Mouse (Mus musculus): Measurements from ENCODE around the gene Zfp580.
A peak's percentile ranks its signal among the peaks of the same experiment; 100 is the strongest.
"Not testable (repeated sequence)": the region's sequence is repeated elsewhere in the genome, so short reads cannot be mapped to it uniquely, and the experiment has no call there.

Gene Zfp580

DNA sequence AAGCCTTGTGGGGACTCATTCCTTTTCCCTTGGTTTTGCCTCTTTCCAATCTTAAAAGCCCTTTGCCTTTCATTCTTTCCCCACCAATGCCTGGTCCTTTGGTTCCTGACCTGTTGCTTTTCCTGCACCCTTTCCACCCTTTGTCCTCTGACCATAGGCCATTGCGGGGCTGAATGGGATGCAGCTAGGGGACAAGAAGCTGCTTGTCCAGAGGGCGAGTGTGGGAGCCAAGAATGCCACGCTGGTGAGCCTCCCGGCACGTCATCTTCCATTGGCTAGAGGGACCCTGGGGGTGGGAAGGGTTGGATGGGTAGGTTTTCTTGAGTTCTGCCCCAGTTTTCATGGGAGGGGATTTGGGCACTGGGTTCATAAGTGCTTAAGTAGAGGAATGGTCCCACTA, 23.6 kb downstream of the Zfp580 start:
- DNase-seq: no peak

DNA sequence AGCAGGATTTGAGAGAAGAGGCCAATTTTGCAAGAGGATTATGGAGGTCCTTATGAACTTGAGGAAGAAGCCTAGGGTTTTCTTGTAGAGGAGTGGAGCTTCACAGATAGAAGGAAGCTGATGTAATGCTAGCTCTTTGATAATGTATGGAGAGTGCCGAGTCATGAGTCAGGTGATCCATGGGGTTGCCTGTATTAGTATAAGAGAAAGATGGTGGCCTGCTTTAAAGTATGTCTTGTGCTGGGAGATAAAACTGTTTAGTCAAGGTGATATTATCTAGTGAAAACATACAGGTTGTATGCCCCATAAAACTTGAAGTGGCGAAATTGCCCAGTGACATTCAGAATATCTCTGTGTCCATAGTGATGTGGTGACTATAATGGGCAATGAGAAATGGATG, 25.6 kb downstream of the Zfp580 start:
- DNase-seq: no peak

DNA sequence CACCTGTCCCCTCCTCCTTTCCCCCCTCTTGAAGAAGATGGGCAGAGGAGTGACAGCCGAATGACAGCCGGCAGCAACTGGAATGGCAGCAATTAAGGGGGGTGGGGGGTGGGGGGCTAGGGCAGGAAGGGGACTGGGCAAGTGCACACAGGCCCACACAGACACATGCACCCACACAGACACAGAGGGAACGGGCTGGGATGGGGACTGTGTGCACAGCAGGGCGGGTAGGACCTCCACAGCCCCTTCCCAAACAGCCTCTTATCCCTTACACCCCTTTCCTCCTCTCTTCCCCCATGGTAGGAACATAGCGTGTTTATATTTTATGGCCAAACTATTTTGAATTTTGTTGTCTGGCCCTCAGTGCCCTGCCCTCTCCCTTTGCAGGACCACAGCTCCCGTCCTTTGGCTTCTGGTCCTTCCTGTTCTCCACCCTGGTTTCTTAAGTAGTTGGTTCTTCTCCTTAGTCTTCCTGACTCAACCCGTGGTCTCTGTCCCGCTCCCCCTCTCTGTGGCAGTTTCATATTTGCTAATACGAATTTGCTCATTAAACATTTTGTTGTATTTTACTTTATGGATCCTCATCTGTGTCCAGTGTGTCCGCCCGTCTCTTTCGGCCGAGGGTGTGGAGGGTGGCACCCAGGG, 28.1 kb downstream of the Zfp580 start:
- DNase-seq: not testable (repeated sequence)

DNA sequence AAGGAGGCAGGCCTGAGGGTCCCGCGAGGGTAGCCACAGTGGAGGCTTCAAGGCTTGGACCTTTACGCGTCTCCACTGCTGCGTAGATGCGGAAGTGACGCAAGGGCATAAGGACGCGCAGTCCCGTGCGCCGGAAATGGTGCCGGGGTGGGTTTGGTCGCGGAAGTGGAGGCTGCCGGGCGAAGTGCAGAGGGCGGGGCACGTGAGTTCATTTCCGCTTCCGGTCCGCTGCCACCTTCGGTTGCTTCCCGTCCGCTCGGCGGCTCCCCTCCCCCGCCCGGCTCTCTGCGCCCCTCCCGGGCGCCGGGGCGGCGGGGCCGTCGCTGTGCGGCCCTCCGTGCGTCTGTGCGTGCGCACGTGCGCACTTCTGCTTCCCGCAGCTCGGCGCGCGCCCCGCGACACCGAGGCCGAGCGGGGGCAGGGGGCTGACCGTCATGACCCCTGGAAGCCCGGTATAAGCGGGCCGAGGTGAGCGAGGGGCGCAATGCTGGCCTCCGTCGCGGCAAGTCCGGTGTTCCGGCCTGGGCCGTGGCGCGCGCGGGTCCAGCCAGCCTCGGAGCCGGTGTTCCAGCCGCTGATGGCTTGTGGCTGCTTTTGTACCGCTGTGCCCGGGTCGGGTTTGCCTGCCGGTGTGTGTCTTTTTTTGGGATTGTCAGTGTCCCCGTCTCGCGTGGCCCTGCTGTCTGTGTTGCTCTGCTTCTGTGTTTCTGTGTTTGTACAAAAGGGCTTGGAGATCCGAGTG, 28.8 kb downstream of the Zfp580 start, which contains the start of gene Epn1:
Epn1 (plus strand) TSS at position 226 of the 742 bp plus-strand sequence.
- peak; percentile 99 for DNase-seq

DNA sequence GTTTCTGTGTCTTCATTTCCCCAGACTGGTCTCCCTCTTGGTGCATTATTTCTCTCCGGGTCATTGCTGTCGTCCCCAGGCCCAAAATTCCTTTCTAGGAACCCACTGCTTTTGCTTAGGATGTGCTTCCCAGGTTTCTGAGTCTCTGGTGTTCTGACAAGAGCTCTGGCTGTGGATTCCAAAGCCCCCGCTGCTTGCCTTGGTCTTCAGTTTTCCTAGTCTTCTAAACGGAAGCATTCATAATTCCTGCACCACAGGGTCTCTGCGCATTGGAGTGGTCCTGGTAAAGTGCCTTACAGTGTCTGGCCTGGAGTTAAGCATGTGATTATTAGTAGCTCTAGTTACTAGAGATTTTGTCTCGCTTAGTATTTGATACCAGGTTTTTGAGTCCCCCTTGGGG, 29.5 kb downstream of the Zfp580 start:
- DNase-seq: peak; percentile 18

DNA sequence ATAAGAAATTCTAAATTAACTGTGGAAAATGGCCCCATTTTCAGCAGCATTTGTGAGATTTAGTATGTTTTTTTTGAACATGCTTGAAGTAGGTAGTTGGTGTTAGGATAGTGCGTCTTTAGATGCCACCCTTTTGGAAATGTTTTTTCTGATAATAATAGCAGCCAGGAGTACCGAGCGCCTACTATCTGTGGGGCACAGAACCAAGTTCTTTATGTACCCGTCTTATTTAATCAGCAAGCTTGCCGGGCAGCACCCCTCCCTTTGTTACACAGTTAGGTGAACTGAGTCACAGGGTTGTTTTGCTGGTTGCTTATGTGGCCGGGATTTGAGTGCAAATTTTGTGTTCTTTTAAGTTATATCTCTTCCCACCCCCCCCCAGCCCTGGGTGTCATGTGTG, 29.9 kb downstream of the Zfp580 start:
- DNase-seq: no peak

DNA sequence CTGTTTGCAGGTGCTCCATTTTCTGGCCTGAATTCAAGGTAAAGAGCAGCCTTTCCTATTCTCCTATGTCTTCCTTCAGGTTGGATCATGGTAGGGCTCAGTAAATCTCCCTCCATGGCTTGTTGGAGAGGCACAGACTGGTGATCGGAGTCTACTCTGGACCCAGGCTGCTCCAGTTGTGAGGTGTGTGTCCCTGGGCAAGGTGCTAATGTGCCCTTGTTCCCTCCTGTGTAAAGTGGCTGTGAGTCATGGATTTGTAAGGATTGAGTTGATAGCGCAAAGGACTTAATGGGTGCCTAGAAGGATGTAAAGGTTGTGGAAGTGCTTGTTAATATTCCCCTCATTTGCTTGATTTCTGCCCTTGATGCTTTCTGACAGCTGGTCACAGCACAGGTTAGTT, 30.6 kb downstream of the Zfp580 start:
- no peak for DNase-seq

DNA sequence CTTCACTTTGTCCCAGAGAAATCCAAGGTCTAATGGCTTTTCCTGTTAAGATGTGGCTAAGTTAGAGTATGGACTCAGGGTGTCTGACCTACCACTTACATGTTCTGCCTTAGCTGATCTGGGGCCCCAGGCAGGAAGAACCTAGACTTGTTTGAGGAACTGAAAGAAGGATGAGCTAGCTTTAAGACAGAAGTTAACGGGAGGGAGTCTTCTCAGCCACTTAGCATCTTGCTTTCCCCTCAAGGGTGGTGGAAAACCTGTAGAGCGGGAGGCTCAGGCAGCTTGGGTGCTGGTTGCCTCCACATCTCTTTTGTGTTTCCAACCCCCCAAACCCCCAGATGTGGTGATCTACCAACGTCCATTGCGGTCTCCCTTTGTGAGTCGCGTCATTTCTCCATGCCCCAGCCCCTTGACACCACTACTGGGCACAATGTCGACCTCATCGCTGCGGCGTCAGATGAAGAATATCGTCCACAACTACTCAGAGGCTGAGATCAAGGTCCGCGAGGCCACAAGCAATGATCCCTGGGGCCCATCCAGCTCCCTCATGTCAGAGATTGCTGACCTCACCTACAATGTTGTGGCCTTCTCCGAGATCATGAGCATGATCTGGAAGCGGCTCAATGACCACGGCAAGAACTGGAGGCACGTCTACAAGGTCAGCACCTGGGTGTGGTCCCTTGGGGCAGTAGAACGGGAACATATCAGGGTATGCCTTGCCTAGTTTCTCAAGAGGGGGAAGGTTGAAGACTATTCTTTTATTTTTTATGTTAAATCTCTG, 32.2 kb downstream of the Zfp580 start:
- no peak for DNase-seq

DNA sequence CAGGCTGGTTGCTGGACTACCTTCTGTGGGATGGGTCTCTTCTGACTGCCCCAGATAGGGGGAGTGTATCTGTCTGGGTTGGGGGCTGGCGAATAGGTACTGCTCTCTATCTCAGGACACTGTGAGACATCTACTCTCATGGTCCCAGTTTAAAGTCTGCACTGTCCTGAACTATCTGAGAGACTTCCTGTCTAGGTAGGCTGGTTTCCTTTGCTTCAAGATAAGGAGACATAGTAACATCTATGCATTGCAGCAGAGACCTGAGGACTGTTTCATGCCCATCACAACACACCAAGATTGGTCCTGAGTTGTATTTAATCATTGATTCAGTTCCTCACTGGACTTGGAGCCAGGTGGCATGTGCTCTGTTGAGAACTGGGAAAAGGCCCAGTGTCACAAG, 34.2 kb downstream of the Zfp580 start:
- no peak for DNase-seq

DNA sequence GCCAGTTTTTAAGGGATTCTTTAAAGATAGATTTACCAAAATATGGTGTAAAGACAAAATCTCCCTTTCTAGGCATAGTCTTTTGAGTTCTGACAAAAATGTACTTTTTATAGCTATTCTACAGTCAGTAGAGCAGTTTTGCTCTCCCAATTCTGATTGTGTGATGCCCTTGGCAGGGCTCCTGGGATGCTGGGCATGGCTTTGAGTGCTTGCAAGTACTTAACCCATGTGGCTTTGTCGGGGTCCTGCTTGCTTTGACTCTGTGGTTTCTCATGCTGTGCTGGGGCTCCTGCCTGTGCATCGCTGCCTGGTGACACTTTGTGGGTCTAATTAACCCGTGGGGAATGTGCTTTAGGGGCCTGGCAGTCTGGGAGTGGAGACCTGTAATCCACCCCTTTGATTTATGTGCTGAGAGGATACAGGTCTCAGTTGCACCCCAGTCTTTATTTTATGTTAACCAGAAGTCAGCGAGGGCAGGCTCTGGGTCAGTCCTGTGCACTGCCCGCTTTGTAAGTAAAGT, 35.6 kb downstream of the Zfp580 start:
- DNase-seq: no peak

DNA sequence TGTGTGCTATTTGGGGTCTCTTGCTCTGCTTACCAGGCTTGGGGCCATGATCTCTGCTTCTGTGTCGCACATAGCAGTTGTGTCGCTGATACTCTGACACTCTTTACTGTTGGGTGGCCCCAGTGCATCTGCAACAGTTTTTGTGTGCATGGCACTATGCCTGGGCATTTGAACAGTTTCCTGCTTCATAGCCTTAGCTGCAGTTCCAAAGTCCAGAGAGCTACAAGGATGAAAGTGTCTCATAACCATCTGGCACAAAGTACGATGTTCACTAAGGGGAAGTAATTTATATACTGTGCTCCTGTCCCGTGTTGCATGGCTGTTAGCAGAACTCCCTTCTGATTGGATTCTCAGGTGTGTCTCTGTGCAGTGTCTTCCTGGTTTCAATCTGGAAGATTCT, 36.5 kb downstream of the Zfp580 start:
- DNase-seq: no peak

DNA sequence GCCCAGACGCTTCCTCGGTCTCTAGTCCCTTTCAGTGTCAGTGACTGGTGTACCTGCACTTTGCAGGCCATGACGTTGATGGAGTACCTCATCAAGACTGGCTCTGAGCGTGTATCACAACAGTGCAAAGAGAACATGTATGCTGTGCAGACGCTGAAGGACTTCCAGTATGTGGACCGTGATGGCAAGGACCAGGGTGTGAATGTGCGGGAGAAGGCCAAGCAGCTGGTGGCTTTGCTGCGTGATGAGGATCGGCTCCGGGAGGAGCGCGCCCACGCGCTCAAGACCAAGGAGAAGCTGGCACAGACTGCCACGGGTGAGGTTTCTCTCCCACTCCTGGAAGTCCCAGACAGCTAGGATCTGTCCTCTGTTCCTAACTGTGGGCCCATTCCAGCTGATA, 38.5 kb downstream of the Zfp580 start:
- no peak for DNase-seq

DNA sequence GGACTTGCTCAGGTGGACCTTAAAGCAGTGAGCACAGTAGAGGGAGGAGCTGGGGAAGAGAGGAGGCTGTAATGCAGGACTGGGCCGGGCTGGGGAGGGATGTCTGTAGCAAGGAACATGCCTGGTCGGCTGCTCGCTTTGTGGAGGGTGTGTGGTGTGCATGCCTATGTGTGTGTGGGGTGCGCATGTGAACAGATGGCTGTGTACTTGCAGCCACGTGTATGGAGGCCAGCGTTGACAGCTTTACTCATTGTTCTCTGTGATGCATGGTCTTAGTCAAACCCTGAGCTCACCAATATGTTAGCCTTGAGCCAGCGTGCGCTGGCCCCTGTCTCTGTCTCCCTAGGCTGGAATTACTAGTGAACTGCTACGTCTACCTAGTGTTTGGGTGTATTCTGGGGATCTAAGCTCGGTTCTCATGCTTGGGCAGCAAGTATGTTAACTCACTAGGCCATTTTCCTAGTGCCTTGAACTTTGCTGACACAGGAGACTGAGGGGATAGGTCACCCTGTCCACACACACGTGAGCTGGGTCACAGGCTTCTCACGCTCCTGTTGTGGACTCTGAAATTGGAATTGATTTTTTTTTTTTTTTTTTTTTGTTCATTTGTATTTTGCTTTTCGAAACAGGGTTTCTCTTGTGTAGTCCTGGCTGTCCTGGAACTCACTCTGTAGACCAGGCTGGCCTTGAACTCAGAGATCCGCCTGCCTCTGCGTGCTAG, 39.8 kb downstream of the Zfp580 start:
- no peak for DNase-seq

DNA sequence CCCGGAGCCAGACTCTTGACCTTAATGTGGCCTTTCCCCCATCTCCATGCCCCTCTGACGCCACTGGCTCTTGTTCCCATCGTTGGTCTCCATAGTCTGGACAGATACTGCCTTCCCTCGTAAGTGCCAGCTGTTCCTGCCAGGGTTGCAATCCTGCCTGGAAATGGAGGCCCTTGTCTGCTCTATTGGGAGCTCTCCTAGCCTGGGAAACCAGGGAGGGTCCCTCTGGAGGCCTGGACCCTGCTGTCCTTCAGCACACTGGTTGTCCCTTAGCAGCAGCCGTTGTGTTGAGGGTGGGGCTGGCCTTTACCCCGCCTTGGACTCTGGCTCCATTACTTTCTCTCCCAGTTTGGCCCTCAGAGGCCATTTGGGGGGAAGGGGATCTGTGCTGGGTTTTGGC, 41.0 kb downstream of the Zfp580 start:
- no peak for DNase-seq

DNA sequence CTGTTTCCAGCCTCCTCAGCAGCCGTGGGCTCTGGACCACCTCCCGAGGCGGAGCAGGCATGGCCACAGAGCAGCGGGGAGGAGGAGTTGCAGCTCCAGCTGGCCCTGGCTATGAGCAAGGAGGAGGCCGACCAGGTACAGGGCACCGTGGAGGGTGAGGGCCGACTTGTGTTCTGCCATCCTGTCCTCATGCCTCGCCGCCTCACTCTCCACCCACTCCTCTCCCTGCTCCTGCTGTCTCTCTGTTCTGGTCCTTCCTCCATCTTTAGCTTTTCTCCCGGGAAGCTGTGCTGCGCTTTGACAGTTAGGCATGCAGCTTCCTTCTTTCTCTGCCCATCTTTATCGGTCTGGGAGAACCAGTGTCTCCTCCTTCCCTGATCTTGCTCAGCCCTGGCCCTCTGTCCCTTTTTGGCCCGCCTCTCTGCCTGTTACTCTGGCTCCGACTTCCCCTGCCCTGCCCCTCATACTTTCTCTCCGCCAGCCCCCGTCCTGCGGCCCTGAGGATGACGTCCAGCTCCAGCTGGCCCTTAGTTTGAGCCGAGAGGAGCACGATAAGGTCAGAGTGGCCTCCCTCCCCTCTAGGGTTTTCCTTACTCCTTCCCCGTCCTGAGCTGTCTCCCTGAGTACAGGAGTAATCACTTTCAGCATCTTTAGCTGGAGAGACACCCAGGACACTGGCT, 41.6 kb downstream of the Zfp580 start:
- DNase-seq: no peak

DNA sequence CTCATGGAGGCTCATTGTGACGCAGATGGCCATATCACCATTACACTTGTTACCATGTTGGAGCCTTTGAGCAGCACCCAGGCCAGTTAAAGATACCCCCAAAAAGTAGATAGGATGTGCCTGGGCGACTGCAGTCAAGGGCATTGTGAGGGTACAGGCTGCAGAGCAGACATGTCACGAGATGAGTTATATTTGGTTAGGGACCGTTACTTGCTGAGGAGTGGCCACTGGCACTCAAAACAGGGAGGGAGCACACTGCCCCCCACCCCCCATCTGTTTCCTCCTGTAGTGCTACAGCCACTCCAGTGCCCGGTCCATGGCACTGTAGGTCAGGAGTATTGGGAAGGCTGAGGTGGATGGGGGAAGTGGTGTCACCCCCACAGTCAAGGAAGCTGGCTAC, 47.4 kb downstream of the Zfp580 start:
- no peak for DNase-seq

DNA sequence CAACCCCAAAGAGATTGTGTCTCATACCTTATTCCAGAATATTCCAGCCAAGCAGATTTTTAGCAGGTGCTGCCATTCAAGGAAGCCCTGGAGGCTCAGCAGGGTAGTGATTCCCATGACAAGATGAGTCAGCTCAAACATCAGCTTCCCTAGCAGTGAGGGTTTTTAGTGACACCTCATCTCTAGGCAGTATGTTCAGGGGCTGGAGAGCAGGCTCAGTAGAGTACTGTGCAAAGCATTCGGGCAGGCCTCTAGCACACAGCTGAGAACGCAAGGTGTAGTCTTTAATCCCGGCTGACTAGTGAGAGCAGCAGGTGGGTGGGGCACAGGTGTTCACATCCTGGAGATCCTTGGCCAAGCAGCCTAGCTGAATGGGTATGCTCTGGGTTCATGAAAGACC, 48.5 kb downstream of the Zfp580 start:
- no peak for DNase-seq

DNA sequence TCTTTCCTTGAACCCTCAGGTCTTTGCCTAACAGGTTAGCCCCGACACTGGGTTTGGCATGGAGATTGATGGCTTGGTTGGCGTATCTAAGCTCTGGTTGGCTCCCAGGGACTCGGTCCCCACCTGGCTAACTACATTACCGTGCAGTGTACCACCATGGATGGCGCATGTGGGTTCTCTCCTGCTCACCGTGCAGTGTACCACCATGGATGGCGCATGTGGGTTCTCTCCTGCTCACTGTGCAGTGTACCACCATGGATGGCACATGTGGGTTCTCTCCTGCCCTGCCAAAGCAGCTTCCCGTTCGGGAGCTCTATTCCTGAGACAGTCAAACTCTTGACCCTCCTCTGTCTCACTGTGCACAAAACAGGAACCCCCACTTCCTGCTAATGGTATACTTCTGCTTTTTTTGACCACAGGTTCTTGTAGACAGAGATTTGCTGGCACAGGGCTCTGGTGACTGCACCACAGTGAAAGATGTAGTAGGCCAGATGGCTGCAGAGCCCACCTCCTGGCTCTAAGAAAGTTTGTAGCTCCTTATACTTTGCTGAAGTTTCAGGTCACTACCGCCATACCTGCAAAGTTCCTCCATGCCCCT, 49.8 kb downstream of the Zfp580 start:
- DNase-seq: no peak

DNA sequence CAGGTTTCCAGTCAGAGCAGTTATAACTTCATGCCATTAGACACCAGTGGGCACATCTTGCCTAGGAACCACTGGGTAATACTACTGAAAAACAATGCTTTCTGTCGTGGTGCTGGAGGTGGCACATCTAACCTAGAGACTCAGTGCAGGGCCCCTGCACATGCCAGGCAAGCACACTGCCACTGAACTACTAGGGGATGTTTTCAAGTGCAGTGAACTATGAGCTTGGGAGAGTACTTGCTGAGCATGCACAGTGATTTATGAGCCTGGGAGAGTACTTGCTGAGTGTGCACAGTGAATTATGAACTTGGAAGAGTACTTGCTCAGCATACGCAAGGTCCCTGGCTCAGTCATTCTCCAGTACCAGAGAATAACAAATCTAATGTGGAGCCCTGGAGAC, 51.2 kb downstream of the Zfp580 start:
- no peak for DNase-seq
